In the genomic region with DNA sequence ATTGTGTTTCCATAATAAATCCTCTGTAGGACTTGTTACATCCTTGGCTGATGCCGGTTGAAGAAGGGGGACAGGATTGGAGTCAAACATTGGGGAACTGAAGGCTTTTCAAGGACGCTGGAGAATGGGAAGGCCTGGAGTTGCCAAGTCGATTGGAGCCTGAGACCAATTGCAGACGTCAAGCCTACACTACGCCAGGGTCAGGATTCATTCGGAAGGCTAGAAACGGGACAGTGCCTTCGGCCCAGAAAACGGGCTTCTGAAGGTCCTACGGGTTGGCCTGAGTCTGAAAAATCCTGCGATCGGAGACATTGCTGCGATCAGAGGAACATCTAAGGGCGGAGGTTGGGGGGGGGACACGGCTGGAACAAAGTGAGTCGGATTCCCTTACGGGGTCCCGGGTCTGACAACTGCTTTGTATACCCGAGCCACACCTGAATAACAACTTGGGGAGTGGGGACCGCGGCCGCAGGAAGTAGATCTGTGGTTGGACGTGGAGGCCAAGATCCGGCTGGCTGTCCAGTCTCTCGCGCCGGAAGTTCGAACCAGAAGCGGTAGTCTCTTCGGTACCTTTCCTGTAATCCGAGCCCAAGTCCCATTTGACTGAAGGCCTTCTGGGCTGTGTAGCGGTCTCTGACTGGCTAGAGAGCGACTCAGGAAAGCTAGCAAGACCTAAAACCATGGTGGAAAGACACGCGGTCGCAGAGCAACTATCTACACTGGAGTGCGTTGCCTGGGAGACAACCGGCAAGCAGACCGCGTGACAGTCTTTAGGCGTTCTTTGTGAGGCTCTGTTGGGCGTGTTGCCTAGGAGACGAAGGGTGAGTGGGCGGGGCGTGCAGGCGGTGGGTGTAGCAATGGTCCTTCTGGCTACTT, we compare ENCODE assay signal across 8 mouse cellular contexts. TPM values are rescaled to one million over a fixed set of nuclear protein-coding genes. Genes with fewer than 3 reads are reported as not detected.
DNase-seq lines count a peak whose midpoint lies in the region; ATAC-seq and TF ChIP-seq lines count a peak whose summit lies in the region.

A gene (minus strand): TSS at position 693 of the 876 bp plus-strand sequence.
A gene (plus strand): TSS at position 835 of the 876 bp plus-strand sequence.

- peak within 1 kb of the TSS; percentile 76 for H3K9ac ChIP-seq in ES-Bruce4 (ENCODE audit: low read depth, poor library complexity, severe bottlenecking)
- peak within 1 kb of the TSS; percentile 71 for H3K9ac ChIP-seq in forebrain, embryonic 15.5 days (replicated peaks)
- no peak within 1 kb of the TSS for H3K9ac ChIP-seq in liver, postnatal 0 days (replicated peaks)
- peak within 1 kb of the TSS; percentile 78 for H3K9ac ChIP-seq in neural tube, embryonic 13.5 days

- TF ChIP-seq CTCF in ES-Bruce4 (IDR thresholded peaks at IDR 0.05; ENCODE audit: low read depth, low read length) = no peak
- TF ChIP-seq CTCF in liver, postnatal 0 days (IDR thresholded peaks at IDR 0.05; ENCODE audit: low read depth) = no peak
- no peak for TF ChIP-seq CTCF in testis, adult 2 months (IDR thresholded peaks at IDR 0.05; ENCODE audit: control insufficient read depth, insufficient read depth, insufficient replicate concordance, low read depth, low read length)

- WGBS in forebrain, embryonic 15.5 days = 2% methylated on average over 46 of the region's 46 CpGs
- WGBS in liver, postnatal 0 days (ENCODE audit: insufficient replicate concordance) = 6% methylated on average over 46 of the region's 46 CpGs
- 2% methylated on average over 46 of the region's 46 CpGs for WGBS in neural tube, embryonic 13.5 days

- intact Hi-C loops in heart, postnatal 25 days (cut with DNase I) = loop anchor here (2.0 kb wide), 1 partner anchor 18 kb away; no protein-coding TSS in a partner anchor

- H3K36me3 ChIP-seq in ES-Bruce4 (ENCODE audit: control insufficient read depth, insufficient read depth, low read length, poor library complexity, severe bottlenecking) = 0 out of 2 replicates have a peak, but pooled peaks cover 2% of the 10 kb centered on the region
- H3K36me3 ChIP-seq in forebrain, embryonic 15.5 days = peaks cover 22% of the 10 kb centered on the region
- no peaks in the 10 kb centered on the region for H3K36me3 ChIP-seq in liver, postnatal 0 days (replicated peaks; ENCODE audit: insufficient read depth, low read length)
- peaks cover 28% of the 10 kb centered on the region for H3K36me3 ChIP-seq in neural tube, embryonic 13.5 days
- H3K36me3 ChIP-seq in testis, adult 2 months (ENCODE audit: control insufficient read depth, insufficient read depth, low read length) = no peaks in the 10 kb centered on the region; the same call in 1 of the 2 replicates

- H3K4me3 ChIP-seq in ES-Bruce4 (ENCODE audit: low read depth, low read length) = peak within 1 kb of the TSS; percentile 80
- H3K4me3 ChIP-seq in forebrain, embryonic 15.5 days = peak within 1 kb of the TSS; percentile 60
- peak within 1 kb of the TSS; percentile 45 for H3K4me3 ChIP-seq in liver, postnatal 0 days (ENCODE audit: low read depth, low read length)
- peak within 1 kb of the TSS; percentile 57 for H3K4me3 ChIP-seq in neural tube, embryonic 13.5 days
- H3K4me3 ChIP-seq in testis, adult 2 months (ENCODE audit: control insufficient read depth, low read depth, low read length) = peak within 1 kb of the TSS; percentile 76

- no peaks in the 10 kb centered on the region for H3K27me3 ChIP-seq in ES-Bruce4 (ENCODE audit: control insufficient read depth, insufficient read depth, low read length, poor library complexity, severe bottlenecking)
- no peaks in the 10 kb centered on the region for H3K27me3 ChIP-seq in forebrain, embryonic 15.5 days
- no peaks in the 10 kb centered on the region for H3K27me3 ChIP-seq in liver, postnatal 0 days (ENCODE audit: insufficient read depth, low read length)
- no peaks in the 10 kb centered on the region for H3K27me3 ChIP-seq in neural tube, embryonic 13.5 days
- H3K27me3 ChIP-seq in testis, adult 2 months (ENCODE audit: control insufficient read depth, insufficient read depth, low read length) = no peaks in the 10 kb centered on the region

- peak; percentile 98 for ATAC-seq in forebrain, embryonic 15.5 days (replicated peaks)
- peak; percentile 91 for ATAC-seq in liver, postnatal 0 days
- peak; percentile 99 for ATAC-seq in neural tube, embryonic 13.5 days (ENCODE audit: low read depth)

- no peaks in the 10 kb centered on the region for H3K9me3 ChIP-seq in ES-Bruce4 (replicated peaks; ENCODE audit: control insufficient read depth, insufficient read depth, low read length, poor library complexity, severe bottlenecking)
- no peaks in the 10 kb centered on the region for H3K9me3 ChIP-seq in forebrain, embryonic 15.5 days
- H3K9me3 ChIP-seq in liver, postnatal 0 days (ENCODE audit: low read length) = no peaks in the 10 kb centered on the region
- H3K9me3 ChIP-seq in neural tube, embryonic 13.5 days = no peaks in the 10 kb centered on the region

- peak within 1 kb of the TSS; percentile 52; the same call in 1 of the 2 replicates for H3K27ac ChIP-seq in ES-Bruce4 (ENCODE audit: insufficient read depth, low read length)
- H3K27ac ChIP-seq in forebrain, embryonic 15.5 days (replicated peaks) = peak within 1 kb of the TSS; percentile 84
- H3K27ac ChIP-seq in liver, postnatal 0 days (ENCODE audit: low read depth) = no peak within 1 kb of the TSS
- H3K27ac ChIP-seq in neural tube, embryonic 13.5 days (replicated peaks) = peak within 1 kb of the TSS; percentile 80
- H3K27ac ChIP-seq in testis, adult 2 months (ENCODE audit: control insufficient read depth, insufficient read depth, low read depth, low read length) = peak within 1 kb of the TSS; percentile 74

- H3K4me2 ChIP-seq in forebrain, embryonic 15.5 days (replicated peaks) = peak within 1 kb of the TSS; percentile 81
- peak within 1 kb of the TSS; percentile 78 for H3K4me2 ChIP-seq in liver, postnatal 0 days (ENCODE audit: low read depth, low read length)
- H3K4me2 ChIP-seq in neural tube, embryonic 13.5 days = peak within 1 kb of the TSS; percentile 81

- 0 out of 2 replicates have a peak, but pooled peaks have one; percentile 4 for TF ChIP-seq EP300 in ES-Bruce4 (IDR thresholded peaks at IDR 0.05; ENCODE audit: insufficient read depth, low read depth, low read length)
- TF ChIP-seq EP300 in liver, postnatal 0 days (IDR thresholded peaks at IDR 0.05; ENCODE audit: low read depth) = no peak

- no peak for TF ChIP-seq POLR2A in ES-Bruce4 (IDR thresholded peaks at IDR 0.05; ENCODE audit: insufficient read depth, low read length)
- peak; percentile 98 for TF ChIP-seq POLR2A in testis, adult 2 months (IDR thresholded peaks at IDR 0.05; ENCODE audit: control insufficient read depth, low read depth, low read length)

- H3K4me1 ChIP-seq in ES-Bruce4 (ENCODE audit: control insufficient read depth, insufficient read depth, low read length) = no peaks in the 10 kb centered on the region
- H3K4me1 ChIP-seq in forebrain, embryonic 15.5 days = peaks cover 21% of the 10 kb centered on the region
- peaks cover 11% of the 10 kb centered on the region for H3K4me1 ChIP-seq in liver, postnatal 0 days (ENCODE audit: insufficient read depth)
- H3K4me1 ChIP-seq in neural tube, embryonic 13.5 days (replicated peaks) = peaks cover 24% of the 10 kb centered on the region
- no peaks in the 10 kb centered on the region; the same call in 1 of the 2 replicates for H3K4me1 ChIP-seq in testis, adult 2 months (ENCODE audit: control insufficient read depth, insufficient read depth, low read length)

- peak; percentile 58 for DNase-seq in cerebellum, adult 11-12 months
- peak; percentile 85 for DNase-seq in heart, postnatal 25 days (ENCODE audit: low spot score)
- DNase-seq in layer of hippocampus, adult 11-12 months (ENCODE audit: low spot score) = peak; percentile 97
- DNase-seq in liver, postnatal 0 days = peak; percentile 87

RNA-seq across cellular contexts. Expression of the first gene that starts in this region (rescaled TPM):
- 0.72 and 1.1 TPM in 2 replicates for polyA plus RNA-seq in ES-Bruce4 (2011; ENCODE audit: insufficient read depth, insufficient read length, low read depth, missing spikeins)
- 0.57 and 0.61 TPM in 2 replicates for polyA plus RNA-seq in forebrain, embryonic 15.5 days (2015; fragmentation: Nextera tagmentation; extraction: Ambion mirVana)
- total RNA-seq in heart, postnatal 25 days (2021) = under 1 TPM; 0.42 to 0.96 TPM
- not detected in 2 replicates for polyA plus RNA-seq in liver, postnatal 0 days (2015; fragmentation: Nextera tagmentation; extraction: Ambion mirVana)
- polyA plus RNA-seq in neural tube, embryonic 13.5 days (2015; fragmentation: Nextera tagmentation; extraction: Ambion mirVana) = 0.33 and 0.77 TPM in 2 replicates
- 48.4 and 56.7 TPM in 2 replicates for polyA plus RNA-seq in testis, adult 2 months (2012; rRNA removed)

RNA-seq across cellular contexts. Expression of the second gene that starts in this region (rescaled TPM):
- polyA plus RNA-seq in ES-Bruce4 (2011; ENCODE audit: insufficient read depth, insufficient read length, low read depth, missing spikeins) = 3.3 and 4.0 TPM in 2 replicates
- polyA plus RNA-seq in forebrain, embryonic 15.5 days (2015; fragmentation: Nextera tagmentation; extraction: Ambion mirVana) = 35.4 and 38.3 TPM in 2 replicates
- total RNA-seq in heart, postnatal 25 days (2021) = 10 to 100 TPM; 24.8 to 45.0 TPM
- polyA plus RNA-seq in liver, postnatal 0 days (2015; fragmentation: Nextera tagmentation; extraction: Ambion mirVana) = 0.19 and 0.27 TPM in 2 replicates
- polyA plus RNA-seq in neural tube, embryonic 13.5 days (2015; fragmentation: Nextera tagmentation; extraction: Ambion mirVana) = 23.0 and 24.7 TPM in 2 replicates
- polyA plus RNA-seq in testis, adult 2 months (2012; rRNA removed) = 28.1 and 30.4 TPM in 2 replicates

Comparison
In these comparisons a context has a peak if more than half of its experiments do, and no peak if none do; other contexts are left out.
1. RNA of the first gene that starts in this region (polyA plus RNA-seq): 48.4 to 56.7 TPM in testis, adult 2 months; 0.72 to 1.1 TPM in ES-Bruce4, 0.57 to 0.61 TPM in forebrain, embryonic 15.5 days, 0.33 to 0.77 TPM in neural tube, embryonic 13.5 days and not detected in liver, postnatal 0 days; every median in the first group is over 10 times any median in the second.
2. Peak in DNase-seq, ATAC-seq, H3K4me3 ChIP-seq and H3K4me2 ChIP-seq in liver, postnatal 0 days; RNA of the genes that start here not detected or under 1 TPM.
3. Peak in every context shown above with its lines, with median percentiles within 50 percentile points of each other: H3K4me3 ChIP-seq, DNase-seq, ATAC-seq and H3K4me2 ChIP-seq.